ENCODE assay signal across 26 mouse cellular contexts in genomic region chr11:6590933-6591675, GRCm38 (mm10). TPM values are rescaled to one million over a fixed set of nuclear protein-coding genes. Genes with fewer than 3 reads are reported as not detected.
A peak's percentile ranks its signal among the peaks of the same experiment; 100 is the strongest.
DNase-seq lines count a peak whose midpoint lies in the region; ATAC-seq and TF ChIP-seq lines count a peak whose summit lies in the region.
"Had no signal": no experiment of that assay in that cellular context is flagged by ENCODE, and none has a peak within 500 bp of the region (broad histone marks: within the 10 kb centered on the region; RNA-seq: fewer than 3 reads in every experiment).

No protein-coding gene starts in this region.

- intact Hi-C loops in gastrocnemius, adult 2 months (cut with DNase I): no loop called here

- peak; percentile 90 for ATAC-seq in liver, embryonic 11.5 days (replicated peaks; ENCODE audit: low FRiP score)
- peak; percentile 51 for ATAC-seq in megakaryocyte progenitor cell, adult 5-6 weeks (replicated peaks; ENCODE audit: poor library complexity)
- ATAC-seq in activated CD4-positive, CD25-positive, alpha-beta regulatory T cell, adult 4 months: no peak
- ATAC-seq: CD4-positive, CD25-positive, alpha-beta regulatory T cell, adult 4 months; forebrain, embryonic 14.5 days had no signal

- peak; percentile 13 for DNase-seq in gastrocnemius, adult 2 months
- DNase-seq in gastrocnemius, postnatal 25 days: no peak
- peak; percentile 36 for DNase-seq in c-Kit-negative CD71-positive TER-119-positive erythroid progenitor cells, embryonic 14.5 days (ENCODE audit: low read depth, low spot score)
- no peak for DNase-seq in liver, embryonic 11.5 days (ENCODE audit: low spot score)
- no peak for DNase-seq in urinary bladder, postnatal 14 days (ENCODE audit: low spot score)
- DNase-seq in yolk sac, embryonic 10.5 days (ENCODE audit: low spot score): no peak
- DNase-seq: adrenal gland, postnatal 10 days; cerebellum, adult 8-10 months; gastrocnemius, postnatal 36 days; heart, postnatal 14 days; kidney, adult 18-20 months; kidney, postnatal 4 days; lung, adult 2 months; thymus, postnatal 4 days had no signal

- no peak overlapping the region for H3K27ac ChIP-seq in gastrocnemius, adult 2 months
- peak overlapping the region; percentile 80 for H3K27ac ChIP-seq in liver, embryonic 11.5 days (ENCODE audit: low read depth, low read length)
- H3K27ac ChIP-seq: embryonic facial prominence, embryonic 10.5 days; hindbrain, embryonic 12.5 days; neural tube, embryonic 12.5 days had no signal

- WGBS in liver, embryonic 11.5 days: 49% methylated on average over 10 of the region's 10 CpGs

- no peaks in the 10 kb centered on the region for H3K9me3 ChIP-seq in liver, embryonic 11.5 days (ENCODE audit: control insufficient read depth, low read length)
- H3K9me3 ChIP-seq: embryonic facial prominence, embryonic 10.5 days; heart, embryonic 12.5 days; hindbrain, embryonic 12.5 days; neural tube, embryonic 12.5 days had no signal

- peaks cover 32% of the 10 kb centered on the region for H3K36me3 ChIP-seq in liver, embryonic 11.5 days (ENCODE audit: control insufficient read depth, insufficient read depth, low read length)

- H3K9ac ChIP-seq in liver, embryonic 11.5 days (ENCODE audit: low read depth, low read length): peak overlapping the region; percentile 42
- H3K9ac ChIP-seq: heart, embryonic 12.5 days; hindbrain, embryonic 12.5 days; neural tube, embryonic 12.5 days had no signal

- no peak for TF ChIP-seq CTCF in gastrocnemius, adult 2 months (IDR thresholded peaks at IDR 0.05)

- no peaks in the 10 kb centered on the region for H3K27me3 ChIP-seq in liver, embryonic 11.5 days (replicated peaks; ENCODE audit: control insufficient read depth, insufficient read depth, low read length)
- H3K27me3 ChIP-seq: heart, embryonic 12.5 days; hindbrain, embryonic 12.5 days; neural tube, embryonic 12.5 days had no signal

- peak overlapping the region; percentile 36 for H3K4me2 ChIP-seq in liver, embryonic 11.5 days
- H3K4me2 ChIP-seq: heart, embryonic 12.5 days; hindbrain, embryonic 12.5 days; midbrain, embryonic 11.5 days; neural tube, embryonic 12.5 days had no signal

- peaks cover 64% of the 10 kb centered on the region for H3K4me1 ChIP-seq in liver, embryonic 11.5 days (replicated peaks; ENCODE audit: control insufficient read depth, insufficient read depth, low read length)
- H3K4me1 ChIP-seq: embryonic facial prominence, embryonic 10.5 days; hindbrain, embryonic 12.5 days; neural tube, embryonic 12.5 days had no signal

- H3K4me3 ChIP-seq in gastrocnemius, adult 2 months: no peak overlapping the region
- H3K4me3 ChIP-seq in liver, embryonic 11.5 days (ENCODE audit: low read depth, low read length): no peak overlapping the region
- H3K4me3 ChIP-seq: embryonic facial prominence, embryonic 10.5 days; heart, embryonic 12.5 days; hindbrain, embryonic 12.5 days; neural tube, embryonic 12.5 days had no signal

RNA-seq across cellular contexts. Expression of gene Nacad, which starts 14.7 kb away (rescaled TPM):
- total RNA-seq in gastrocnemius, adult 2 months (2021): under 1 TPM; 0.28 to 0.38 TPM
- total RNA-seq in gastrocnemius, postnatal 25 days (2021): under 1 TPM; 0.32 to 0.41 TPM
- polyA plus RNA-seq in liver, embryonic 11.5 days (2014; fragmentation: Nextera tagmentation; extraction: Ambion mirVana): 2.9 and 3.6 TPM in 2 replicates
- total RNA-seq in megakaryocyte progenitor cell, adult 5-6 weeks (2015): not detected in 2 replicates
- not detected in 2 replicates for total RNA-seq in megakaryocyte progenitor cell, adult 5-6 weeks (2017)
- polyA plus RNA-seq in activated CD4-positive, CD25-positive, alpha-beta regulatory T cell, adult 4 months (2017; shearing (Covaris generic)): not detected
- total RNA-seq: common myeloid progenitor, adult 5-6 weeks had no signal

RNA-seq across cellular contexts. Expression of gene Tbrg4, which starts 34.8 kb away (rescaled TPM):
- 10 to 100 TPM; 57.3 to 79.3 TPM for total RNA-seq in gastrocnemius, adult 2 months (2021)
- 10 to 100 TPM; 67.6 to 72.3 TPM for total RNA-seq in gastrocnemius, postnatal 25 days (2021)
- polyA plus RNA-seq in liver, embryonic 11.5 days (2014; fragmentation: Nextera tagmentation; extraction: Ambion mirVana): 94.3 and 103 TPM in 2 replicates
- total RNA-seq in megakaryocyte progenitor cell, adult 5-6 weeks (2015): 46.2 and 58.3 TPM in 2 replicates
- total RNA-seq in megakaryocyte progenitor cell, adult 5-6 weeks (2017): 36.7 and 52.1 TPM in 2 replicates
- polyA plus RNA-seq in activated CD4-positive, CD25-positive, alpha-beta regulatory T cell, adult 4 months (2017; shearing (Covaris generic)): 10 to 100 TPM; 21.6 to 33.6 TPM

RNA-seq across cellular contexts. Expression of gene Ccm2, which starts 44.4 kb away (rescaled TPM):
- total RNA-seq in gastrocnemius, adult 2 months (2021): 10 to 100 TPM; 20.8 to 23.8 TPM
- total RNA-seq in gastrocnemius, postnatal 25 days (2021): 10 to 100 TPM; 20.1 to 20.8 TPM
- 74.5 and 82.1 TPM in 2 replicates for polyA plus RNA-seq in liver, embryonic 11.5 days (2014; fragmentation: Nextera tagmentation; extraction: Ambion mirVana)
- 18.3 and 22.7 TPM in 2 replicates for total RNA-seq in megakaryocyte progenitor cell, adult 5-6 weeks (2015)
- 43.6 TPM in 2 replicates for total RNA-seq in megakaryocyte progenitor cell, adult 5-6 weeks (2017)
- 100 to 1,000 TPM; 136 TPM for polyA plus RNA-seq in activated CD4-positive, CD25-positive, alpha-beta regulatory T cell, adult 4 months (2017; shearing (Covaris generic))

RNA-seq across cellular contexts. Expression of gene Wap, which starts 47.3 kb away (rescaled TPM):
- total RNA-seq in gastrocnemius, adult 2 months (2021): not detected
- not detected for total RNA-seq in gastrocnemius, postnatal 25 days (2021)
- not detected in 2 replicates for polyA plus RNA-seq in liver, embryonic 11.5 days (2014; fragmentation: Nextera tagmentation; extraction: Ambion mirVana)
- not detected in 2 replicates for total RNA-seq in megakaryocyte progenitor cell, adult 5-6 weeks (2015)
- not detected in 2 replicates for total RNA-seq in megakaryocyte progenitor cell, adult 5-6 weeks (2017)
- polyA plus RNA-seq in activated CD4-positive, CD25-positive, alpha-beta regulatory T cell, adult 4 months (2017; shearing (Covaris generic)): not detected
- total RNA-seq: adrenal gland, postnatal 10 days; common myeloid progenitor, adult 5-6 weeks; gastrocnemius, postnatal 36 days; heart, postnatal 14 days; layer of hippocampus, postnatal 10 days had no signal
- polyA plus RNA-seq: CD4-positive, CD25-positive, alpha-beta regulatory T cell, adult 4 months; embryonic facial prominence, embryonic 10.5 days; forebrain, embryonic 14.5 days; heart, embryonic 12.5 days; hindbrain, embryonic 12.5 days; limb, embryonic 11.5 days; lung, adult 2 months; midbrain, embryonic 11.5 days; neural tube, embryonic 12.5 days had no signal

Comparison
In these comparisons a context has a peak if more than half of its experiments do, and no peak if none do; other contexts are left out.
1. DNase-seq: peak in gastrocnemius, adult 2 months (single experiment) and c-Kit-negative CD71-positive TER-119-positive erythroid progenitor cells, embryonic 14.5 days (single experiment); none in gastrocnemius, postnatal 25 days (single experiment), liver, embryonic 11.5 days (single experiment), urinary bladder, postnatal 14 days (single experiment) and yolk sac, embryonic 10.5 days (single experiment).